Mouse (Mus musculus) neural tube, embryonic 12.5 days (tissue): ENCODE measurements around the gene Bola3. TPM values are rescaled to one million over a fixed set of nuclear protein-coding genes. Genes with fewer than 3 reads are reported as not detected.

Source experiments
- ATAC-seq: fragments of 200-750 bp; cut with Nextera tagmentation; 2 replicates; pipeline ENCODE4 v1.8.0; 2017; ENCODE audit warnings: low read depth, mild to moderate bottlenecking, moderate TSS enrichment, moderate library complexity; ENCODE audit not compliant: low FRiP score
- H3K27ac ChIP-seq: fragments of 300-500 bp; sonication (generic); 2 replicates; pipeline ENCODE4 v1.5.1; 2016
- H3K27me3 ChIP-seq: fragments of 300-500 bp; sonication (generic); replicated peaks from 2 replicates; pipeline ENCODE4 v1.6.1; 2016; ENCODE audit warnings: mild to moderate bottlenecking
- H3K36me3 ChIP-seq: fragments of 300-500 bp; sonication (generic); 2 replicates; pipeline ENCODE4 v1.6.1; 2016; ENCODE audit warnings: mild to moderate bottlenecking
- H3K4me1 ChIP-seq: fragments of 300-500 bp; sonication (generic); 2 replicates; pipeline ENCODE4 v1.6.1; 2016
- H3K4me2 ChIP-seq: fragments of 300-500 bp; sonication (generic); replicated peaks from 2 replicates; pipeline ENCODE4 v1.6.1; 2016; ENCODE audit warnings: mild to moderate bottlenecking
- H3K4me3 ChIP-seq: fragments of 300-500 bp; sonication (generic); 2 replicates; pipeline ENCODE4 v1.5.1; 2016
- H3K9ac ChIP-seq: fragments of 300-500 bp; sonication (generic); 2 replicates; pipeline ENCODE4 v1.6.1; 2016; ENCODE audit warnings: mild to moderate bottlenecking
- H3K9me3 ChIP-seq: fragments of 300-500 bp; sonication (generic); 2 replicates; pipeline ENCODE4 v1.6.1; 2016; ENCODE audit warnings: mild to moderate bottlenecking
- WGBS: fragments of 180-500 bp; shearing (Covaris S2); methylation state at CpG from one replicate; pipeline ENCODE4 v1.1.7; 2016; 5-methylcytosine and 5-hydroxymethylcytosine counted together
- microRNA-seq: library from miRNA; unstranded; fragments of <30 nt; microRNA quantifications from one replicate; pipeline ENCODE4, GENCODE M21; 2017
- polyA plus RNA-seq: library from polyadenylated mRNA; unstranded; fragments of >200 nt; fragmentation: Nextera tagmentation; extraction: Ambion mirVana; gene quantifications from 2 replicates; pipeline ENCODE4 v1.2.1, GENCODE M21; 2016

Gene Bola3
- polyA plus RNA-seq, 1 experiment from 2014 or later = 92.1 TPM

DNA sequence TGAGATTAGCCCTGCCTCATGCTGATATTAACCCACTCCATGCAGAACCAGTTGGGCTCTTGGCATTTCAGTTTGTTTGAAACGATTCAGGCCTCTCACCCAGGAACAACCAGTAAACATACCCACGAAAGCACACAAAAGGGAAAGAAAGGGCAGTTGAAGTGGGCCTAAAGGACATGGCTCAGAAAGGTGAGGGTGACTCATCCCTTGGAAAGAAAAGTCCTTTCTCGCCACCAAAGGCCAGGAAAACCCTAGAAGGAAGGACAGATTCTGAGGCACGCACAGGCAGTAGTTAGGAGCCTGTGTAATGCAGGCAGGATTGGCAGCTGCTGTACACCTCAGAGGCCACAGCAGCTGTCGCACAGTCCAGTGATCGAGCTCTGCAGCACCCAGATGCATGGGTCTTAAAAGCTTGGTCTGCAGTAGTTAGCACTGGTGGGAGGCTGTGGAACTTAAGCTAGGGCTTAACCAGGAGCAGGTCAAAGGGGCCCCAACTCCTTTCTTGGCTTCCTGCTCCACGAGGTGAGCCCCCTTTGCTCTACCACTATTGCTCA lies 56.6 kb downstream of the Bola3 start:
- Histone ChIP-seq H3K27me3 (no peaks in the 10 kb centered on the region), H3K4me3 (no peak overlapping the region), H3K27ac (no peak overlapping the region), H3K9me3 (no peaks in the 10 kb centered on the region), H3K36me3 (peaks cover 49% of the 10 kb centered on the region), H3K4me1 (peaks cover 7% of the 10 kb centered on the region), H3K9ac (no peak overlapping the region), H3K4me2 (no peak overlapping the region)
- no peak for ATAC-seq
- WGBS = 91% methylated on average over 7 of the region's 7 CpGs

DNA sequence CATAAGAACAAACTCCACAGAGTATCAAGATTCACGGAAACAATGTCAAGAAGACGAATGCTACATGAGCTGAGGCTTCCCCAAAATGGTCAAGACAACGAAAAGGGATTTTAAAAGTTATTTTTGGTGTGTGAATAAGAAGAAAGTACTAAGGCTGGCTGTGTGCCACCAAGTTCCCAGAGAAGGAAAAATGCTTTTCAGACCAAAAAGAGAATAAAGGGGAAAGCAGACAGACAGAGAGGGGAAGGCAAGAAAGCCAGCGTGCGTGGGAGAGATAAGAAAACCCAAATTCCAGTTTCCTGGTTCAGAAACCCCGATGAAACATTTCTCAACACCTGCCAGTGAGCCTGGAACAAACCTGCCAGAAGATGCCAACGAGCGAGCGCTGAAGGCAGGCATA lies 59.6 kb downstream of the Bola3 start:
- Histone ChIP-seq H3K4me2 (no peak overlapping the region), H3K4me1 (peaks cover 34% of the 10 kb centered on the region), H3K36me3 (peaks cover 20% of the 10 kb centered on the region), H3K9me3 (no peaks in the 10 kb centered on the region), H3K9ac (no peak overlapping the region), H3K27ac (no peak overlapping the region), H3K27me3 (no peaks in the 10 kb centered on the region), H3K4me3 (no peak overlapping the region)
- 95% methylated on average over 9 of the region's 9 CpGs for WGBS
- ATAC-seq = no peak

Small RNAs within 50 kb of the gene (microRNA-seq; reads per million reads assigned to microRNA genes)
- gene Mir6374 = not detected

Other genes with a start within 250 kb of the Bola3 start
- gene Ccdc142, start 247.5 kb upstream of the Bola3 start, polyA plus RNA-seq = 2.7 and 4.3 TPM in 2 replicates
- 4.8 and 5.1 TPM in 2 replicates for gene Gm42688, start 247.5 kb upstream of the Bola3 start, polyA plus RNA-seq
- gene Mrpl53, start 240.1 kb upstream of the Bola3 start, polyA plus RNA-seq = 124 and 128 TPM in 2 replicates
- gene Mogs, start 233.7 kb upstream of the Bola3 start, polyA plus RNA-seq = 39.4 and 39.5 TPM in 2 replicates
- gene Wbp1, start 227.6 kb upstream of the Bola3 start, polyA plus RNA-seq = 233 and 254 TPM in 2 replicates
- 17.6 and 18.7 TPM in 2 replicates for gene Ino80b, start 223.7 kb upstream of the Bola3 start, polyA plus RNA-seq
- 33.7 and 38.0 TPM in 2 replicates for gene Rtkn, start 213.7 kb upstream of the Bola3 start, polyA plus RNA-seq
- 11.5 and 13.5 TPM in 2 replicates for gene Wdr54, start 192.8 kb upstream of the Bola3 start, polyA plus RNA-seq
- gene 1700003E16Rik, start 192.7 kb upstream of the Bola3 start, polyA plus RNA-seq = 2.6 TPM in 2 replicates
- 181 and 196 TPM in 2 replicates for gene Dctn1, start 183.2 kb upstream of the Bola3 start, polyA plus RNA-seq
- 0.18 and 0.34 TPM in 2 replicates for gene Slc4a5, start 129.3 kb upstream of the Bola3 start, polyA plus RNA-seq
- gene Mthfd2, start 23.2 kb upstream of the Bola3 start, polyA plus RNA-seq = 30.8 and 33.1 TPM in 2 replicates
- 46.4 and 48.5 TPM in 2 replicates for gene Mob1a, start 23.1 kb upstream of the Bola3 start, polyA plus RNA-seq
- 59.8 and 64.5 TPM in 2 replicates for gene Tet3, start 109.9 kb downstream of the Bola3 start, polyA plus RNA-seq
- 62.6 and 66.4 TPM in 2 replicates for gene Dguok, start 157.8 kb downstream of the Bola3 start, polyA plus RNA-seq
- 1.3 and 2.0 TPM in 2 replicates for gene Actg2, start 187.1 kb downstream of the Bola3 start, polyA plus RNA-seq
- 34.4 and 34.6 TPM in 2 replicates for gene Stambp, start 223.6 kb downstream of the Bola3 start, polyA plus RNA-seq